Mouse (Mus musculus) gastrocnemius, postnatal 14 days (tissue): ENCODE results near the gene Camp. TPM values are rescaled to one million over a fixed set of nuclear protein-coding genes. Genes with fewer than 3 reads are reported as not detected.
"Not testable (repeated sequence)": the region's sequence is repeated elsewhere in the genome, so short reads cannot be mapped to it uniquely, and the experiment has no call there.

Source experiments
- DNase-seq: peaks from one replicate; pipeline ENCODE4 v3.0.0; 2021; ENCODE audit warnings: mixed read lengths
- intact Hi-C: fragments of 180-260 bp; cut with DNase I; formaldehyde crosslinking; loops from one replicate; pipeline ENCODE4 v1.15.1; 2025; ENCODE audit warnings: low total_unique reads
- microRNA-seq, 2 experiments: library from miRNA; unstranded; fragments of <30 nt; microRNA quantifications; one replicate each; pipeline ENCODE4 v1.2.0; 2021
- total RNA-seq, 2 experiments: library from RNA; stranded (reverse); gene quantifications; 2 replicates each; pipeline ENCODE4 v1.2.3; 2021

Gene Camp
- total RNA-seq, 2 experiments from 2014 or later = not detected

- intact Hi-C loops = no loop called here
- peak; percentile 79 for DNase-seq
Measured at GRCm38 (mm10) chr9:109862397-109863044, 13.1 kb upstream of the Camp start.

- no peak for DNase-seq
- intact Hi-C loops = no loop called here
Measured at GRCm38 (mm10) chr9:109855947-109856346, 6.5 kb upstream of the Camp start.

- intact Hi-C loops = no loop called here
- no peak for DNase-seq
Measured at GRCm38 (mm10) chr9:109854341-109854740, 4.9 kb upstream of the Camp start.

DNA sequence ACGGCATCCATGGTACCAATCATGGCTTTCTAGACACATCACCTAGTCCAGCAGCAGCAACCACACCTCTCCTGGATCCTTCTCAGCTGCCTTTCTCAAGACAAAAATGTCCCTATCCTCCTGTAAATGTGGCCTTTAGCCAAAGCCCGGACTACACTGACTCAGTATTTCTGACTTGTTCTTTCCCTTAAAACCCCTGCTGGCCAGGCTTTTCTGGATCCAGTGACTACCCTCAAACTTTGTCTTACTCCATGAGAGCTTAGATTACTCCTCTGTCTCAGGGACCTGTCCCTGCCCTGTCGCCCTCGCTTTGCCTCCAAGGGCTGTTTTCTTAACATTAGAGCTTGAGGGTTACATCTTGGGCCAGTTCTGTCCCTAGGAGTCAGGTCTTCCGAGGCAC lies 682 bp upstream of the Camp start:
- intact Hi-C loops = no loop called here
- DNase-seq = no peak

GRCm38 (mm10) chr9:109833088-109833412 lies 16.4 kb downstream of the Camp start:
- DNase-seq = no peak
- intact Hi-C loops = no loop called here

DNA sequence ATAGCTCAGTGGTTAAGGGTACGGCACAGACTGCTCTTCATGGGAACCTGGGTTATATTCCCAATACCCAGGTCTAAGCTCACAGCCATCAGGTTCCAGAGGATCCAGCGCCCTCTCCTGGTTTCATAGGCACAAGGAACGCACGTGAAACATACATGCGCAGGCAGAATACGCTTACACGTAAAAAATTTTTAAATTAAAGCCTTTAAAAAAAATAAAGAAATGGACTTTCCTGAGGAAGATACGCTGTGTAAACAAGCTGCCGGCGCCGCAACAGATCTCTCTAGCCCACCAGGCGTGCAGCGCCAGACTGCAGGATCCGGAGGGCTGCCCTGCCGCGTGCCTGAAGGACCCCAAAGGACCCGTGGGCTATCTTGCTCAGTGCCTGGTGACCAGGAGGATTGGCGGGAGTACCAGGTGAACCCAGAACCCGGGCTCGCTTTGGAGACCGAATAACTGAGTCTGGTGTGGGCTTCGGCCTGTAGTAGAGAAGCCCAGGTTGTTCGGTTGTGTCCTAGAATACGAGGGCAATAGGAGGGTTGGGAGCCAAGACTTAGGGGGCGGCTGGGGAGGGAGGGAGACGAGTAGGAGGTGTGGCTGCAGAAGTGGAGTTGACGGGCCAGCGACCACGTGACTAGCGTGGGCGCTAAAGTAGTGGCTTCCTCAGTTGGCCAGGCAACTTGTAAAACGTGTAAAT lies 16.9 kb downstream of the Camp start, which contains the start of gene Nme6:
Nme6 (plus strand) TSS at position 359 of the 697 bp plus-strand sequence.
- DNase-seq = peak; percentile 85
- intact Hi-C loops = no loop called here

DNA sequence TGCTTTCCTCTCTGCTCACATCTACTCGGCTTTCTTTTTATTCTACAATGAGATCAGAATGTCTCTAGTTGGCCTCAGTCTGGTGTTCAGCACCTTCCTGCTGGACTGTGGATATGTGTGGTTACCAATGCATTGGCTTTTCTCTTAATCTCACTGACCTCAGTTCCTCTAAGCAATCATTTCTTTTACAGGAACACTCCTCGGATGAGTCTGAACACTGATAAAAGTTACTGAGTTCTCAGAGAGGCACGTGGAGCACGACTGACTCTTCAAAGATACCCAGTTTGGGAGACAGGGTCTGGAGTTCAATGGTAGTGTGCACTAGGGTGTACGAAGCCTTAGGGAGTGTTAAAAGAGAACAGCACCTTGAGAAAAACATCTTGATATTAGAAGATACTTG lies 23.2 kb downstream of the Camp start:
- no peak for DNase-seq
- intact Hi-C loops = no loop called here

GRCm38 (mm10) chr9:109825739-109826138 lies 23.7 kb downstream of the Camp start:
- intact Hi-C loops = no loop called here
- no peak for DNase-seq

DNA sequence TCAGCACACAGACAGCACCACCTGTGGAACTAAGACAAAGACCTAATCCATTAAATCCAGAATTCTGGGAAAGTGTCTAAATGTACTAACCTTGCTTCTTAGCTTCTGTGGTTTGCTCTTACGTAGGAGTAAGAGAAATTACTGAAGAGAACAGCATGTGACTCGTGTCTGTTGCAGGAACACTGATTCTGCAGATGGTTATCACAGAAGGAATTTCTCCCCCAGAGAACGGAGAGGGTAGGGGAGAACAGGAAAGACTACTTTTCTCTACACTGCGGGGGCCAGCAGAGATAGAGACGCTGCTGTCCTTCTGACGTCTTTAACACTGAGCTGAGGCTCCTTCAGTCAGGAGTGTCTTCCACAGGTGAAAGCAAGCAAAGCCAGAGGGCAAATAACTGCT lies 33.1 kb downstream of the Camp start:
- DNase-seq = no peak
- intact Hi-C loops = no loop called here

DNA sequence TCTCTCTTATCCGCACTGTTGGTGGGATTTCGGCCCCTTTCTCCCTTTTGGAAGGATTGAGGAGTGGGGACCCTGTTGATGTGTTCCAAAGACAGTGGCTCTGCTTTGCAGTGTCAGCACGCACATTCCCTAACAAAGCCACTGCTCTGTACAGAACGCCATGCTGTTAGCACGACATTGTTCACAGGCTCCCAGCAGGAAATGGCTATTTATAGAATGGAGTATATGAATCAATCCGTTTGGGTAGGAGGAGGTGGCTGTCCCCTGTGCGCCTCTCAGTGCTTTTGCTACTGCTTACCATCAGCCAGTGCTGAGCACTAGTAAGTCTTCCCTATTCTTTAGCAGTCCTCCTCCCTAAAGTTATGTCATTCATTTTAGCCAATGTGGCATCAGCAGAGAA lies 36.0 kb downstream of the Camp start:
- no peak for DNase-seq
- intact Hi-C loops = no loop called here

- intact Hi-C loops = no loop called here
Measured at GRCm38 (mm10) chr9:109811980-109812379, 37.4 kb downstream of the Camp start, which contains the start of gene Spink8. Gene Spink8, plus strand, starts transcription at chr9:109812280.

GRCm38 (mm10) chr9:109807898-109808297 lies 41.5 kb downstream of the Camp start:
- DNase-seq = no peak
- intact Hi-C loops = no loop called here

More at GRCm38 (mm10) chr9:109811980-109812379, 37.4 kb downstream of the Camp start, which contains the start of gene Spink8:
- no peak for DNase-seq

DNA sequence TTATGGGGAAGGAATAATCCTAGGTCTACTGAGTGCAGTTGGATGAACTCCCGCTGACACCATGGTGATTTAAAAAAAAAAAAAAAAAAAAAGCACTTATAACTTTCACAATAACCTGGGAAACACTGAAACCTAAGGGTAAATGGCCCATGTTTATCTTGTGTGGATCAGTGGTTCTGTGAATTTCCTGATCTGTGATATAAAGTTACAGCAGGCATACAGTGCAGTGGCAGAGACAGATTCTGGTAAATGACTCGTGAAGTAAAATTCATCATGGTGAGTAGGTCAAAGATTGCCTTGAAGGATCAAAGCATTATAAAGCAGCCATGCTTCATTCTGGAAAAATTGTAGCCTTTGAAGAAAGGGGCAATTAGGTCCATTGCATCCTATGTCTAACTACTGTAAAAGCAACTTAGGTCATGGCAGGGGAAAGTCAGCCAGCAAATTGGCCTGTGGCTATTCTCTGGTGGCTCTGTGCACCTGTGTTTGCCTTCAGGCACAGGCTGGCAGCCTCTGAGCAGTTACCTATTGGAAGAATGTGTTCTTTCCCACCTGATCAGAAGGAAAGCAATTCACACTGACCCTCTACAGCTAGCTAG lies 42.6 kb downstream of the Camp start:
- intact Hi-C loops = no loop called here
- DNase-seq = no peak

- DNase-seq = no peak
- intact Hi-C loops = no loop called here
Measured at GRCm38 (mm10) chr9:109806260-109806659, 43.2 kb downstream of the Camp start.

GRCm38 (mm10) chr9:109805596-109805995 lies 43.8 kb downstream of the Camp start:
- DNase-seq, intact Hi-C loops: not testable (repeated sequence)

DNA sequence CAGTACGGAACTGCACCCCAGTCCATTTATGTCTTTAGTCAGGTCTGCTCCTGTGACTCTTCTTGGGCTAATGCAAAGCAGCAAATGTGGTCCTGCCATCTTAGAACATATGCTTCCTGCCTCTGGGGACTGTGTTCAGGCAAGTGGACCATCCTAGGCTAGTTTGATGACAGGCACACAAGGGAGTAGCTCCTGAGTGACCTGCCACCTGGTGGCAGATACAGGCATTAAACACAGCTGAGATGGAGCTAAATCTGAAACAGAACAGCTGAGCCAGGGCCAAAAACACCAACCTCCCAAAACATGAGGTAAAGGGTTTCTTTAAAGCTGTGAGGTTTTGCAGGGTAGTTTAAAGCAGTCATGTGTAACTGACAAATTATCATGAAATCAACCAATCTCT lies 51.4 kb downstream of the Camp start:
- intact Hi-C loops = no loop called here
- DNase-seq = no peak

Small RNAs within 50 kb of the gene (microRNA-seq; reads per million reads assigned to microRNA genes)
- 0 reads per million in 2 experiments for gene Mir7089

Other genes starting within 250 kb of the Camp start
- gene Fbxw24, start 223.6 kb downstream of the Camp start, total RNA-seq = not detected
- not detected for gene Fbxw25, start 185.0 kb downstream of the Camp start, total RNA-seq
- gene Fbxw18, start 146.9 kb downstream of the Camp start, total RNA-seq = not detected
- not detected for gene Fbxw26, start 103.5 kb downstream of the Camp start, total RNA-seq
- gene Fbxw27, start 58.9 kb downstream of the Camp start, total RNA-seq = not detected
- not detected for gene Spink8, start 37.3 kb downstream of the Camp start, total RNA-seq
- gene Nme6, start 16.9 kb downstream of the Camp start, total RNA-seq = 10 to 100 TPM; 18.9 to 20.6 TPM
- gene Cdc25a, start 26.0 kb upstream of the Camp start, total RNA-seq = 1 to 10 TPM; 3.9 to 4.8 TPM
- gene Map4, start 81.8 kb upstream of the Camp start, total RNA-seq = 100 to 1,000 TPM; 451 to 486 TPM